In the genomic region with DNA sequence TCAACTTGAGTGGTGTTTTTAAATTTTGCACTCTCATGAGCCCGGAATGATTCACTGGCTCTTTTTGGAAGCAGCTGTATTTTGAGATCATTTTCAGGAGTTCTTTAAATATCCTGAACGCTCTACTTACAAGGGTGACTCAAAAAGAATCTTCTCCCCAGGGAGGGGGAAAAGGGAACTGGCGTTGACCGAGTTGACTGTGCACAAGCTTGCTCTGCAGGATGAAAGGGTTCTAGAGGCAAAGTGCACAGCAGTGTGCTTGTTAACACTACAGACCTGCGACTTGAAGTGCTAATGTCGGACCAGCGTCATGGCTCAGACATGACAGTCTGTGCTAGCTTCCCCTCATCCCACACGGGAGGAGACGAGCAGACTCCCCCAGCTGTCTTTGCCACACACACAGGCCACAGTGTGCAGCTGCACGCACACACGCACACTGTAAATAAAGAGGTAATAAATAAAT, we compare ENCODE assay signal across 10 mouse cellular contexts. TPM values are rescaled to one million over a fixed set of nuclear protein-coding genes. Genes with fewer than 3 reads are reported as not detected.
DNase-seq lines count a peak whose midpoint lies in the region; ATAC-seq and TF ChIP-seq lines count a peak whose summit lies in the region.
"Had no signal": no experiment of that assay in that cellular context is flagged by ENCODE, and none has a peak within 500 bp of the region (broad histone marks: within the 10 kb centered on the region; RNA-seq: fewer than 3 reads in every experiment).

No protein-coding gene starts in this region.

- H3K4me3 ChIP-seq in thymus, adult 2 months (ENCODE audit: control insufficient read depth, insufficient read depth, low read length) = no peak overlapping the region
- H3K4me3 ChIP-seq in lung, adult 2 months (replicated peaks; ENCODE audit: extremely low read depth, low read depth, low read length) = no peak overlapping the region
- H3K4me3 ChIP-seq in hindbrain, embryonic 12.5 days = no peak overlapping the region

- no peaks in the 10 kb centered on the region for H3K36me3 ChIP-seq in thymus, adult 2 months (ENCODE audit: control insufficient read depth, insufficient read depth, low read length)
- no peaks in the 10 kb centered on the region for H3K36me3 ChIP-seq in hindbrain, embryonic 12.5 days

- no peak overlapping the region for H3K4me2 ChIP-seq in hindbrain, embryonic 12.5 days (replicated peaks)

- 79% methylated on average over 11 of the region's 11 CpGs for WGBS in thymus, adult 2 months
- 44% methylated on average over 11 of the region's 11 CpGs for WGBS in lung, adult 2 months
- WGBS in hindbrain, embryonic 12.5 days = 74% methylated on average over 11 of the region's 11 CpGs

- no peaks in the 10 kb centered on the region for H3K4me1 ChIP-seq in thymus, adult 2 months (replicated peaks; ENCODE audit: control insufficient read depth, insufficient read depth, low read length)
- H3K4me1 ChIP-seq in lung, adult 2 months (ENCODE audit: control insufficient read depth, insufficient read depth, low read length) = peaks cover 2% of the 10 kb centered on the region; the same call in 1 of the 2 replicates
- no peaks in the 10 kb centered on the region for H3K4me1 ChIP-seq in hindbrain, embryonic 12.5 days

- TF ChIP-seq POLR2A in thymus, adult 2 months (IDR thresholded peaks at IDR 0.05; ENCODE audit: control insufficient read depth, extremely low read depth, insufficient read depth, low read length, poor library complexity) = no peak
- TF ChIP-seq POLR2A in lung, adult 2 months (IDR thresholded peaks at IDR 0.05; ENCODE audit: borderline replicate concordance, extremely low read depth, low read depth, low read length) = no peak

- no peak for TF ChIP-seq CTCF in thymus, adult 2 months (IDR thresholded peaks at IDR 0.05; ENCODE audit: borderline replicate concordance, control insufficient read depth, extremely low read depth, insufficient read depth, low read length, poor library complexity)
- no peak for TF ChIP-seq CTCF in lung, adult 2 months (IDR thresholded peaks at IDR 0.05; ENCODE audit: insufficient read depth, low read length)

- no peak for DNase-seq in frontal cortex, postnatal 10 days (ENCODE audit: low spot score in 2 of 2)
- peak; percentile 64 for DNase-seq in A20 (ENCODE audit: low read depth, low spot score)
- peak; percentile 12 to 13 for DNase-seq in frontal cortex, postnatal 25 days (ENCODE audit: low spot score in 2 of 2)
- DNase-seq in left cerebral cortex, postnatal 10 days (ENCODE audit: extremely low spot score in 1 of 2, low spot score in 2 of 2) = peak; percentile 27 to 28
- no peak for DNase-seq in thymus, adult 2 months
- DNase-seq in lung, adult 2 months = no peak
- DNase-seq: kidney, adult 11 months; thymus, postnatal 25 days had no signal

- H3K9ac ChIP-seq in hindbrain, embryonic 12.5 days = no peak overlapping the region

- H3K27me3 ChIP-seq in thymus, adult 2 months (ENCODE audit: control insufficient read depth, insufficient read depth, low read length) = no peaks in the 10 kb centered on the region
- H3K27me3 ChIP-seq in hindbrain, embryonic 12.5 days = no peaks in the 10 kb centered on the region

- peak; percentile 89 for ATAC-seq in frontal cortex, adult (ENCODE audit: low TSS enrichment)
- ATAC-seq in hindbrain, embryonic 12.5 days (ENCODE audit: low FRiP score) = no peak

- intact Hi-C loops in left cerebral cortex, postnatal 10 days (cut with DNase I) = loop anchor here (5.0 kb wide), 1 partner anchor 239 kb away; no protein-coding TSS in a partner anchor

- H3K9me3 ChIP-seq in hindbrain, embryonic 12.5 days (replicated peaks) = no peaks in the 10 kb centered on the region

- H3K27ac ChIP-seq in thymus, adult 2 months (ENCODE audit: control insufficient read depth, insufficient read depth, low read length) = no peak overlapping the region
- H3K27ac ChIP-seq in hindbrain, embryonic 12.5 days = no peak overlapping the region

RNA-seq across cellular contexts. Expression of a gene that starts 26.0 kb away (rescaled TPM):
- total RNA-seq in left cerebral cortex, postnatal 10 days (2021) = 10 to 100 TPM; 27.0 to 30.2 TPM
- polyA plus RNA-seq in thymus, adult 2 months (2012; rRNA removed) = 75.0 and 82.6 TPM in 2 replicates
- 67.0 and 86.8 TPM in 2 replicates for polyA plus RNA-seq in lung, adult 2 months (2012; rRNA removed)
- 56.5 and 60.9 TPM in 2 replicates for polyA plus RNA-seq in hindbrain, embryonic 12.5 days (2016; fragmentation: Nextera tagmentation; extraction: Ambion mirVana)

RNA-seq across cellular contexts. Expression of a gene that starts 31.5 kb away (rescaled TPM):
- 10 to 100 TPM; 57.1 to 61.2 TPM for total RNA-seq in left cerebral cortex, postnatal 10 days (2021)
- 382 and 470 TPM in 2 replicates for polyA plus RNA-seq in thymus, adult 2 months (2012; rRNA removed)
- 52.7 and 59.2 TPM in 2 replicates for polyA plus RNA-seq in lung, adult 2 months (2012; rRNA removed)
- 173 and 178 TPM in 2 replicates for polyA plus RNA-seq in hindbrain, embryonic 12.5 days (2016; fragmentation: Nextera tagmentation; extraction: Ambion mirVana)

RNA-seq across cellular contexts. Expression of a gene that starts 41.3 kb away (rescaled TPM):
- total RNA-seq in left cerebral cortex, postnatal 10 days (2021) = 100 to 1,000 TPM; 182 to 191 TPM
- polyA plus RNA-seq in thymus, adult 2 months (2012; rRNA removed) = 74.7 and 77.9 TPM in 2 replicates
- polyA plus RNA-seq in lung, adult 2 months (2012; rRNA removed) = 67.1 and 76.5 TPM in 2 replicates
- polyA plus RNA-seq in hindbrain, embryonic 12.5 days (2016; fragmentation: Nextera tagmentation; extraction: Ambion mirVana) = 41.6 and 43.7 TPM in 2 replicates

Comparison
In these comparisons a context has a peak if more than half of its experiments do, and no peak if none do; other contexts are left out.
1. DNase-seq: peak in A20 (single experiment), frontal cortex, postnatal 25 days (2 of 2) and left cerebral cortex, postnatal 10 days (2 of 2); none in frontal cortex, postnatal 10 days (0 of 2), thymus, adult 2 months (single experiment) and lung, adult 2 months (single experiment).